Comparison of ENCODE assay signal across 25 mouse cellular contexts in the genomic region with DNA sequence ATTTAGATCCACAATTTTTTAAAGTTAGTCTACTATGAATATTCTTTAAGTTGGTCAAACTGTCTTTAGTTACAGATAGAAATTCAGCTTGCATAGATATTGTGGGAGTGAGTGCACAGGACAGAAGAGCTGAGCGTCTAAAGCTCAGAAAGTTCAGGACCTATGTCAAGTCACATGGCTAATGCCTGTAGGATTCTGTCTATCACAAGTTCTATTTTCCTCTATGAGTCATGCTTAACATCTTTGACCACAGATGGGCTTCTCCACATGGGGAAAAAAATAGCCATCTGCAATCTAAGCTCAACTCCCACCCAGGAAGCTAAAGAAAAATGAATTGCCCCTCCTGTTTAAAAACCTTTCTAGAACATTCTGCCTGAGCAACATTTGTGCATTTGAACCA.
"Had no signal": no experiment of that assay in that cellular context is flagged by ENCODE, and none has a peak within 500 bp of the region (broad histone marks: within the 10 kb centered on the region; RNA-seq: fewer than 3 reads in every experiment).

No protein-coding gene starts in this region.

- H3K4me3 ChIP-seq: limb, embryonic 12.5 days; limb, embryonic 15.5 days; midbrain, embryonic 12.5 days; neural tube, embryonic 12.5 days; neural tube, embryonic 15.5 days had no signal

- ATAC-seq: intestine, embryonic 16.5 days; liver, postnatal 0 days; lung, postnatal 0 days; midbrain, embryonic 16.5 days had no signal

- H3K27ac ChIP-seq: kidney, postnatal 0 days; limb, embryonic 12.5 days; limb, embryonic 15.5 days; liver, embryonic 14.5 days; macrophage; midbrain, embryonic 12.5 days; neural tube, embryonic 12.5 days; neural tube, embryonic 15.5 days; stomach, postnatal 0 days had no signal

- DNase-seq: kidney, adult 18-20 months; kidney, adult 9 months; kidney, postnatal 25 days; left cerebral cortex, postnatal 4 days; liver, postnatal 0 days; lung, embryonic 14.5 days; right cerebral cortex, adult 18-20 months; right cerebral cortex, postnatal 14 days; right cerebral cortex, postnatal 4 days; thymus, adult 2 months; thymus, postnatal 14 days; thymus, postnatal 4 days had no signal

- H3K9me3 ChIP-seq: limb, embryonic 12.5 days; limb, embryonic 15.5 days; midbrain, embryonic 12.5 days; neural tube, embryonic 12.5 days; neural tube, embryonic 15.5 days had no signal

- H3K27me3 ChIP-seq: limb, embryonic 12.5 days; limb, embryonic 15.5 days; midbrain, embryonic 12.5 days; neural tube, embryonic 12.5 days; neural tube, embryonic 15.5 days had no signal

- H3K4me1 ChIP-seq: limb, embryonic 12.5 days; limb, embryonic 15.5 days; midbrain, embryonic 12.5 days; neural tube, embryonic 12.5 days; neural tube, embryonic 15.5 days had no signal

- H3K9ac ChIP-seq: limb, embryonic 12.5 days; limb, embryonic 15.5 days; liver, embryonic 14.5 days; liver, postnatal 0 days; lung, embryonic 14.5 days; midbrain, embryonic 12.5 days; neural tube, embryonic 12.5 days; neural tube, embryonic 15.5 days had no signal

- H3K36me3 ChIP-seq: limb, embryonic 12.5 days; limb, embryonic 15.5 days; midbrain, embryonic 12.5 days; neural tube, embryonic 12.5 days; neural tube, embryonic 15.5 days had no signal

- H3K4me2 ChIP-seq: limb, embryonic 12.5 days; limb, embryonic 15.5 days; liver, embryonic 11.5 days; lung, embryonic 14.5 days; midbrain, embryonic 12.5 days; neural tube, embryonic 12.5 days; neural tube, embryonic 15.5 days had no signal
